Mouse (Mus musculus): ENCODE data around the gene Pdlim3. TPM values are rescaled to one million over a fixed set of nuclear protein-coding genes. Genes with fewer than 3 reads are reported as not detected.

The Pdlim3 gene
- total and polyA plus RNA-seq, 3 experiments = not detected

- Histone ChIP-seq H3K27ac (ENCODE audit: control insufficient read depth, low read depth, low read length) (no peak overlapping the region), H3K9ac (ENCODE audit: control insufficient read depth, low read depth, low read length, poor library complexity, severe bottlenecking) (no peak overlapping the region), H3K9me3 (replicated peaks; ENCODE audit: insufficient read depth, low read length) (no peaks in the 10 kb centered on the region), H3K79me2 (ENCODE audit: control insufficient read depth, insufficient read depth, low read length, poor library complexity) (no peaks in the 10 kb centered on the region), H3K4me1 (ENCODE audit: control insufficient read depth in 1 of 2, insufficient read depth in 2 of 2, low read length in 2 of 2) (no peaks in the 10 kb centered on the region), H3K27me3 (ENCODE audit: control insufficient read depth in 1 of 2, insufficient read depth in 2 of 2, low read length in 2 of 2) (no peaks in the 10 kb centered on the region; a peak in 1 of 4 replicates), H3K4me3 (ENCODE audit: control insufficient read depth in 1 of 2, insufficient read depth in 1 of 2, low read depth in 2 of 2, low read length in 2 of 2) (no peak overlapping the region), H3K36me3 (ENCODE audit: control insufficient read depth in 1 of 2, insufficient read depth in 2 of 2, low read length in 2 of 2) (no peaks in the 10 kb centered on the region)
- DNase-seq (ENCODE audit: low read depth, low spot score) = no peak
- TF ChIP-seq EP300 (IDR thresholded peaks at IDR 0.05; ENCODE audit: low read depth in 1 of 2, low read length in 2 of 2) (no peak), MYB (IDR thresholded peaks at IDR 0.05; ENCODE audit: low read depth, low read length) (no peak), NRF1 (IDR thresholded peaks at IDR 0.05; ENCODE audit: insufficient read depth, low read depth, low read length, poor library complexity, severe bottlenecking) (no peak), E2F4 (IDR thresholded peaks at IDR 0.05; ENCODE audit: borderline replicate concordance, low read depth, low read length) (no peak), MAZ (IDR thresholded peaks at IDR 0.05; ENCODE audit: low read depth, low read length) (no peak), MYC (IDR thresholded peaks at IDR 0.05; ENCODE audit: low read depth, low read length) (no peak), SMC3 (IDR thresholded peaks at IDR 0.05; ENCODE audit: low read depth, low read length) (no peak)
Measured at GRCm38 (mm10) chr8:45844911-45845481, 40.3 kb upstream of the Pdlim3 start.

GRCm38 (mm10) chr8:45845906-45846305 lies 39.4 kb upstream of the Pdlim3 start:
- Histone ChIP-seq H3K36me3 (ENCODE audit: control insufficient read depth in 1 of 2, insufficient read depth in 2 of 2, low read length in 2 of 2) (no peaks in the 10 kb centered on the region), H3K79me2 (ENCODE audit: control insufficient read depth, insufficient read depth, low read length, poor library complexity) (no peaks in the 10 kb centered on the region), H3K9me3 (replicated peaks; ENCODE audit: insufficient read depth, low read length) (no peaks in the 10 kb centered on the region), H3K4me3 (ENCODE audit: control insufficient read depth in 1 of 2, insufficient read depth in 1 of 2, low read depth in 2 of 2, low read length in 2 of 2) (no peak overlapping the region), H3K4me1 (ENCODE audit: control insufficient read depth in 1 of 2, insufficient read depth in 2 of 2, low read length in 2 of 2) (no peaks in the 10 kb centered on the region), H3K27ac (ENCODE audit: control insufficient read depth, low read depth, low read length) (no peak overlapping the region), H3K9ac (ENCODE audit: control insufficient read depth, low read depth, low read length, poor library complexity, severe bottlenecking) (no peak overlapping the region), H3K27me3 (ENCODE audit: control insufficient read depth in 1 of 2, insufficient read depth in 2 of 2, low read length in 2 of 2) (no peaks in the 10 kb centered on the region)
- DNase-seq (ENCODE audit: low read depth, low spot score) = no peak
- TF ChIP-seq ETS1 (IDR thresholded peaks at IDR 0.05; ENCODE audit: low read depth, low read length) (no peak), ELF1 (IDR thresholded peaks at IDR 0.05; ENCODE audit: low read depth, low read length) (no peak), CHD1 (IDR thresholded peaks at IDR 0.05; ENCODE audit: low read depth, low read length) (no peak), JUND (IDR thresholded peaks at IDR 0.05; ENCODE audit: low read depth, low read length) (no peak), ZMIZ1 (IDR thresholded peaks at IDR 0.05; ENCODE audit: low read depth, low read length) (no peak), MYB (IDR thresholded peaks at IDR 0.05; ENCODE audit: low read depth, low read length) (no peak), MEF2A (IDR thresholded peaks at IDR 0.05; ENCODE audit: extremely low read depth, insufficient replicate concordance, low read depth, low read length, poor library complexity, severe bottlenecking) (no peak), SMC3 (IDR thresholded peaks at IDR 0.05; ENCODE audit: low read depth, low read length) (no peak), TBP (IDR thresholded peaks at IDR 0.05; ENCODE audit: low read depth, low read length) (no peak), POLR2AphosphoS5 (IDR thresholded peaks at IDR 0.05; ENCODE audit: borderline replicate concordance, low read depth, low read length) (no peak), SIN3A (IDR thresholded peaks at IDR 0.05; ENCODE audit: low read length) (no peak), MAFK (IDR thresholded peaks at IDR 0.05; ENCODE audit: borderline replicate concordance, low read depth, low read length) (no peak), USF2 (IDR thresholded peaks at IDR 0.05; ENCODE audit: borderline replicate concordance in 1 of 2, insufficient read depth in 1 of 2, low read depth in 1 of 2, low read length in 2 of 2) (no peak), EP300 (IDR thresholded peaks at IDR 0.05; ENCODE audit: low read depth in 1 of 2, low read length in 2 of 2) (no peak), MAX (IDR thresholded peaks at IDR 0.05; ENCODE audit: low read length) (no peak)

Measured in MEL (cell line).